Mouse (Mus musculus): ENCODE results near the gene Carns1. TPM values are rescaled to one million over a fixed set of nuclear protein-coding genes. Genes with fewer than 3 reads are reported as not detected.
A peak's percentile ranks its signal among the peaks of the same experiment; 100 is the strongest.

The Carns1 gene
- polyA plus RNA-seq, 1 experiment = 4.4 TPM

DNA sequence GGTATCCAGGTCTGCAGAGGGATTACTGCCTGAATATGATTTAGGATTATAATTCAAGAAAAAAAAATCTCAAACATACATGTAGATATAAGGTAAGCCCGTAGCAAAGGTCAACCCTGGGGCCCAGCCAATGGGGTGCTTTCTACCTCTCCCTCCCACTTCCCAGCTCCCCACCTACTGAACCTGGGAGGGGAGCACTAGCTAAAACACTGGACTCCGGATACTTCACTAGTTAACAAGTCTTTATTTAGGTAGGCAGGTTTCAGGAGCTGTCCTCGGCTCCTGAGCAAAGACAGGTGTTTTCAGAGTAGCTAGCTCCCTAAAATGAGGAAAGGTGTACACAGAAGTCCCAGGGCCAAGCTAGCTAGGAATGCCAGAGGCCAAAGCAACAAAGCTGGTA is 11.2 kb downstream of the Carns1 start:
- H3K4me1 ChIP-seq (ENCODE audit: control insufficient read depth, insufficient read depth, insufficient read length, low read length) = peaks cover 7% of the 10 kb centered on the region; the same call in 1 of the 2 replicates
- no peak for TF ChIP-seq CTCF (IDR thresholded peaks at IDR 0.05; ENCODE audit: extremely low read depth, insufficient read length, insufficient replicate concordance, low read depth, low read length)
- TF ChIP-seq POLR2A (IDR thresholded peaks at IDR 0.05; ENCODE audit: low read depth, low read length) = no peak
- H3K4me3 ChIP-seq (ENCODE audit: low read depth, low read length) = no peak overlapping the region
- no peak overlapping the region for H3K27ac ChIP-seq (ENCODE audit: insufficient read depth, low read depth, low read length)
- WGBS = 53% methylated on average over 3 of the region's 3 CpGs
- H3K27me3 ChIP-seq (ENCODE audit: control insufficient read depth, insufficient read depth, low read length) = no peaks in the 10 kb centered on the region
- peaks cover 6% of the 10 kb centered on the region for H3K36me3 ChIP-seq (ENCODE audit: control insufficient read depth, insufficient read depth, low read length)

DNA sequence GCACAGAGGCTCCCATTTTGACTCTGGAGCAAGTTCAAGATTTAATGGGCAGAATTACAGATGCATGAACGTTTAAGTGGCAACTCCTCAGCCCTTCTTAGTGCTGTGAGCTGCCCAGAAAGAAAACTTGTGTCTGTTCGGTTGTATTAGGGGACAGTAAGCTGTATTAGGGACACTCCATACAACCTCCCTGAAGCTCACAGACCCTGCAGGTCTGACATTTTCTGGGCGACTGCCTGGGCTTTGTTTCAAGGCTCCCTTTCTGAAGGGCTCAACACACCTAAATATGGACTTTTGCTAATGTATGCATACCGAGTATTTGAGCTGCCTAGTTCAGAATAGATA is 11.8 kb downstream of the Carns1 start:
- Histone ChIP-seq H3K4me1 (ENCODE audit: control insufficient read depth, insufficient read depth, insufficient read length, low read length) (peaks cover 7% of the 10 kb centered on the region; the same call in 1 of the 2 replicates), H3K36me3 (ENCODE audit: control insufficient read depth, insufficient read depth, low read length) (peaks cover 12% of the 10 kb centered on the region), H3K27ac (ENCODE audit: insufficient read depth, low read depth, low read length) (no peak overlapping the region), H3K27me3 (ENCODE audit: control insufficient read depth, insufficient read depth, low read length) (no peaks in the 10 kb centered on the region), H3K4me3 (ENCODE audit: low read depth, low read length) (peak overlapping the region; percentile 86)
- TF ChIP-seq POLR2A (IDR thresholded peaks at IDR 0.05; ENCODE audit: low read depth, low read length) (no peak), CTCF (IDR thresholded peaks at IDR 0.05; ENCODE audit: extremely low read depth, insufficient read length, insufficient replicate concordance, low read depth, low read length) (no peak)
- 28% methylated on average over 4 of the region's 4 CpGs for WGBS

GRCm38 (mm10) chr19:4162646-4163542 is 12.4 kb downstream of the Carns1 start, which contains the start of gene Rps6kb2:
TSS of gene Rps6kb2 (minus strand) at chr19:4163354.
- H3K4me3 ChIP-seq (ENCODE audit: low read depth, low read length) = peak within 1 kb of the TSS; percentile 86
- H3K27me3 ChIP-seq (ENCODE audit: control insufficient read depth, insufficient read depth, low read length) = no peaks in the 10 kb centered on the region
- no peak within 1 kb of the TSS for H3K27ac ChIP-seq (ENCODE audit: insufficient read depth, low read depth, low read length)
- peaks cover 17% of the 10 kb centered on the region for H3K36me3 ChIP-seq (ENCODE audit: control insufficient read depth, insufficient read depth, low read length)
- TF ChIP-seq POLR2A (IDR thresholded peaks at IDR 0.05; ENCODE audit: low read depth, low read length) (peak; percentile 34; the same call in 1 of the 2 replicates), CTCF (IDR thresholded peaks at IDR 0.05; ENCODE audit: extremely low read depth, insufficient read length, insufficient replicate concordance, low read depth, low read length) (no peak)
- peaks cover 7% of the 10 kb centered on the region; the same call in 1 of the 2 replicates for H3K4me1 ChIP-seq (ENCODE audit: control insufficient read depth, insufficient read depth, insufficient read length, low read length)
- 6% methylated on average over 42 of the region's 42 CpGs for WGBS

GRCm38 (mm10) chr19:4159049-4159448 is 16.2 kb downstream of the Carns1 start:
- Histone ChIP-seq H3K27ac (ENCODE audit: insufficient read depth, low read depth, low read length) (no peak overlapping the region), H3K36me3 (ENCODE audit: control insufficient read depth, insufficient read depth, low read length) (peaks cover 32% of the 10 kb centered on the region), H3K4me1 (ENCODE audit: control insufficient read depth, insufficient read depth, insufficient read length, low read length) (peaks cover 7% of the 10 kb centered on the region; the same call in 1 of the 2 replicates), H3K4me3 (ENCODE audit: low read depth, low read length) (no peak overlapping the region), H3K27me3 (ENCODE audit: control insufficient read depth, insufficient read depth, low read length) (no peaks in the 10 kb centered on the region)
- no peak for TF ChIP-seq CTCF (IDR thresholded peaks at IDR 0.05; ENCODE audit: extremely low read depth, insufficient read length, insufficient replicate concordance, low read depth, low read length)
- no peak for TF ChIP-seq POLR2A (IDR thresholded peaks at IDR 0.05; ENCODE audit: low read depth, low read length)
- WGBS = 95% methylated on average over 8 of the region's 8 CpGs

DNA sequence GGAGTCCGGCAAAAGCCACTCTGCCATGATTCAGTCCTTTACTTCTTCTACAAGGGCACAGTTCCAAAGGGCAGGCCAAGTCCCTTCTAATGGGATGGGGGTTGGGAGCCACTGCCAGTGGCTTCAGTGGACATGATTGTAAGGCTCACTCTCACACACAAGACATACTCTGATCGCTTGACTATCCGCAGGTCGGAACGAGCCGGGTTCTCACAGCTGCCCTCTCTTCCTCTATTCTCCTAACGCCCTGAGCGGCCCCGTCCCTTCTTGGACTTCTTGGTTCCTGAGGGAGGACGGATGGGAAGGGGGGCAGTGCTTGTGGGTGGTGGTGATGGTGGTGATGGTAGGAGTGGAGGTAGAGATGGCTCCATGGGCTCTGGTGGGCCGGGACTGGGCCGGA is 18.5 kb downstream of the Carns1 start:
- WGBS = 88% methylated on average over 12 of the region's 12 CpGs
- Histone ChIP-seq H3K4me3 (ENCODE audit: low read depth, low read length) (no peak overlapping the region), H3K27me3 (ENCODE audit: control insufficient read depth, insufficient read depth, low read length) (no peaks in the 10 kb centered on the region), H3K4me1 (ENCODE audit: control insufficient read depth, insufficient read depth, insufficient read length, low read length) (no peaks in the 10 kb centered on the region), H3K27ac (ENCODE audit: insufficient read depth, low read depth, low read length) (no peak overlapping the region), H3K36me3 (ENCODE audit: control insufficient read depth, insufficient read depth, low read length) (peaks cover 53% of the 10 kb centered on the region)
- no peak for TF ChIP-seq POLR2A (IDR thresholded peaks at IDR 0.05; ENCODE audit: low read depth, low read length)
- TF ChIP-seq CTCF (IDR thresholded peaks at IDR 0.05; ENCODE audit: extremely low read depth, insufficient read length, insufficient replicate concordance, low read depth, low read length) = no peak

GRCm38 (mm10) chr19:4156073-4156579 is 19.2 kb downstream of the Carns1 start:
- 72% methylated on average over 20 of the region's 20 CpGs for WGBS
- Histone ChIP-seq H3K27me3 (ENCODE audit: control insufficient read depth, insufficient read depth, low read length) (no peaks in the 10 kb centered on the region), H3K27ac (ENCODE audit: insufficient read depth, low read depth, low read length) (0 out of 2 replicates have a peak overlapping the region, but pooled peaks have one; percentile 64), H3K4me3 (ENCODE audit: low read depth, low read length) (peak overlapping the region; percentile 44), H3K36me3 (ENCODE audit: control insufficient read depth, insufficient read depth, low read length) (peaks cover 54% of the 10 kb centered on the region), H3K4me1 (ENCODE audit: control insufficient read depth, insufficient read depth, insufficient read length, low read length) (no peaks in the 10 kb centered on the region)
- TF ChIP-seq POLR2A (IDR thresholded peaks at IDR 0.05; ENCODE audit: low read depth, low read length) (no peak), CTCF (IDR thresholded peaks at IDR 0.05; ENCODE audit: extremely low read depth, insufficient read length, insufficient replicate concordance, low read depth, low read length) (no peak)
